Mouse (Mus musculus): ENCODE data around the gene Stk40.

The Stk40 gene

DNA sequence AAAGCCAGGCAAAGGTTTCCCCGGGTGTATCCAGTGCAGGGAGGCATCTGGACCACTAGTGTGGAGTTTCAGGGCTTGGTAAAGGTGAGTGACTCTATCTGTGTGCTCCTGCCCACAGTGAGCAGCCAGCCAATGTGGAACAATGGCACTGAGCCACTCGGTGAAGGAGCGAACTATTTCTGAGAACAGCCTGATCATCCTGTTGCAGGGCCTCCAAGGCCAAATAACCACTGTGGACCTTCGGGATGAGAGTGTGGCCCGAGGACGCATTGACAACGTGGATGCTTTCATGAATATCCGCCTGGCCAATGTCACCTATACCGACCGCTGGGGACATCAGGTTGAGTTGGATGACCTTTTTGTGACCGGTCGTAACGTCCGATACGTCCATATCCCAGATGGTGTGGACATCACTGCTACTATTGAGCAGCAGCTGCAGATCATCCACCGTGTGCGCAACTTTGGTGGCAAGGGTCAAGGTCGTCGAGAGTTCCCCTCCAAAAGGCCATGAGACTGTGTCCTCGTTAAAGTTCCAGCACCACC is 6.0 kb upstream of the Stk40 start:
- DNase-seq (ENCODE audit: extremely low read depth, low read depth) = no peak

DNA sequence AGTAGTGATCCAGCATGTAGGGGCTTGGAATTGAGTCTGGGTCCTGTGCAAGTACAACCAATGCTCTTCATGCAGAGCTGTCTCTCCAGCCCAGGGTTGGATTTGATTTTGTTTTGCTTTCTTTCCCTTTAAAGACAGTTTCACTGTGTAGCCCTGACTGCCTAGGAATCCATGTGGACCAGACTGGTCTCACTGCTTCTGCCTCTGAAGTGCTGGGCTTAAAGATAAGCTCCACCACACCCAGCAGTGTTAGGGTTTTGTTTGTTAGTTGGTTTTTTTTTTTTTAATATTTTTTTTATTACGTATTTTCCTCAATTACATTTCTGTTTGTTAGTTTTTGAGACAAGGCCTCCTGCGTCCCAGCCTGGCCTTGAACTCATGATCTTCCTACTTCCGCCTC is 4.4 kb upstream of the Stk40 start:
- no peak for DNase-seq (ENCODE audit: extremely low read depth, low read depth)

DNA sequence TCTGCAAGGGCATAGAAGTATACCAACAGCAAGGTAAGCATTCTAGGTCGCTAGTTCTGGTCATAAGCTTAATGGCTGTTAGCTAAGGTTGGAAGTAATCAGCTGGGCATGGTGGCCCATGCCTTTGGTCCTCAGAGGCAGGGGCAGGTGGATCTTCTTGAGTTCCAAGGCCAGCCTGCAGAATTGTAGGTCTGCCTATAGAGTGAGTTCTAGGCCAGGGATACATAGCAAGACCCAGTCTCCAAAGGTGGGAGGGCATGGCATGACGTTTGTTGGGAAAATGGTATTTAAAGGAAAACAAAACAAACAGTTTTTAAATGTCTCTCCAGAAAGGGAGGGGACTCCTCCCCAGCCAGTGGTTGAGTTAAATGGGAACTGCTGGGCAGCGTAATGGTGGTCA is 3.0 kb upstream of the Stk40 start:
- no peak for DNase-seq (ENCODE audit: extremely low read depth, low read depth)

DNA sequence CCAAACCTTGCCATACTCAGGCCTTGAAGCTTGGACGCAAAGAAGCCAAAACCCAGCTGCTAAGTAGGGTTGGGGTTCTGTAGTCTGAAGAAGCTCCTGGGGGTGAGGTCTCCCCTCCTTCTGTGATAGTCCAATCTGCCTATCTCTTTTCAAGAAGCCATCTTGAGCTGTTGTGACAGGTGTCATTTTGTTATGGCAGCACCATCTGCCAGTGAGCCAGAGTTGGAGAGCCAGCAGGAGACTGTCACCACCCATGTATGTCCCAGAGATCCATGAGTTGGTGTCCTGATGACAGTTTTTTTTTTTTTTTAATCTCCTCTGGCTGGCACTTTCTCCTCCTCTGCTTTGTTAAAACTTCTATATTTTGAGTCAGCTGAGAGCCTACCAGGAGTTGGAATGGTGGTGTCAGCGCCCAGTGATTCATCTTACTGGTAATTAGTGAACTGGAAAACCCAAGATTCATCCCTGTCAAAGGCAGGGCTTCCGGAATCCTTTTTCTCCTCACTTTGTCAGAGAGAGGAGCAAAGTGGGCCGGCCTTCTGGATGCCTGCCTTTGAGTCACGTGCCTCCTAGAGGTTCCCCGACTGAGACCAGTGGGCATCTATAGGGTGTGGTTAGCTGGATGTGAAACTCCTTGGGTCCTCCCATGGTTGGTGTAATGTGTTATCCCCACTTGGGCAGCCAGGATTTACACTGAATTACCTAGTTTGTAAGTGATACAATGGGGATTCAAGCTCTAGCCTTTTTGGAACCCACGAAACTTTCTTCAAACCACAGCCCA is 1.5 kb upstream of the Stk40 start:
- DNase-seq (ENCODE audit: extremely low read depth, low read depth) = no peak

DNA sequence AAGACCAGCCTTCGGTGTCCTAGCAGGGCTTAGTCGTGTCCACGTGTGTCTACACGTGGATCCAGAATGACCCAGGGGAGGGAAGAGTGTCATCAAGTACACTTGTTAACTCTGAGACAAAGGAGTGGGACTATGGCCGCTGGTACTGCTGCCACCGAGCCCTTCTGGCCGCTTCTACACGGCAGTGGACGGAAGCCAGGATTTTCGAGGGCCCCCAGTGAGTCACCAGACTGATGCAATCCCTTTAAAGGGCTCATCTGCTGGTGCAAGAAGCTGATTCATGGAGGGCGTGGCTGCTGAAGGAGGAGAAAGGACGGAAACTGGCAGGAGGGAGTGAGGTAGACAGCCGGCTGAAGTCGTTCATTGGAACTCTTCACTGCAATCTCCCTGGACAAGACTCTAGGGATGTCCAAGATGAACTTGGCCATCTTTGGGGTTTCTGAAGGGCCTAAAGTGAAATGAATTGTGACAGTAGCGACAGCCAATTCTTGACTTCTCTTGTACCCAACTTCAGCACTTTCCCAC is 638 bp upstream of the Stk40 start:
- peak; percentile 92 for DNase-seq (ENCODE audit: extremely low read depth, low read depth)

DNA sequence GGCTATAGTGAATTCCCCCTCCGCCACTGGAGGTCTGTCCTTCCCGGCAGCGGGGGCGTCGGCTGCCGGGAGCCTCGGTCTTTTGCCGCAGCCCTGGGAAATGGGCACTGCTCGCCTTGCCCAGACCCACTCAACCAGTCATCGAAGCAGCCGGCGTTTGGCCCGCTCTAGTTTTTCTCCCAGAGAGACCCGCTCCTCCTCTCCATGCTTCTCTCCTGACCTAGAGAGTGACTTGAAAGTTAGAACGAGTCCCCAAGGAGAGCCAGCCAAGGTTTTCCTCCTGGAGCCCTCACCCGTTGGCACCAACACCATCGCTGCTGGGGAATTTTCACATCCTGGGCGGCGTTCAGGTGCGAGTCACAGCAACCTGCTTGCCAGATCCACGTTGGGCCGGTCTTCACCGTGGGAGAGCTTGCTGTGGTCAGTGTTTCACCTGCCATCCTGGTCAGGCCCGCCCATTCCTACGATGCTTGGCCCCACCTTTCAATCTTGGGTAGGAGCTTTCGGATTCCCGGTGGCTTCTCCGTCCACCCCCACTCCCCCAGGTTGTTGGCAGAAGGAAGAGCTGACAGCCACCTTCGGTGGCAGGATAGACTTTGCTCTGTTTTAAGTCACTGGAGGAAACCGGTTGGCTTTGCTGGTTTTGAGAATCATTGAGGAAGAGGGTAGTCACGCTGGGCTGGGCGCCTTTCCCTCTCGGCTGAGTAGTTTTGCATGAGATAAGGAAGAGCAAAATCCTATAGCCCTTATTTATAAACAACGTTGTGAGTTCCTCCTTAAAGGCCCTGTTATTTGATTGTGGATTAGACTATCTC is 711 bp downstream of the Stk40 start:
- peak; percentile 56 for DNase-seq (ENCODE audit: extremely low read depth, low read depth)

DNA sequence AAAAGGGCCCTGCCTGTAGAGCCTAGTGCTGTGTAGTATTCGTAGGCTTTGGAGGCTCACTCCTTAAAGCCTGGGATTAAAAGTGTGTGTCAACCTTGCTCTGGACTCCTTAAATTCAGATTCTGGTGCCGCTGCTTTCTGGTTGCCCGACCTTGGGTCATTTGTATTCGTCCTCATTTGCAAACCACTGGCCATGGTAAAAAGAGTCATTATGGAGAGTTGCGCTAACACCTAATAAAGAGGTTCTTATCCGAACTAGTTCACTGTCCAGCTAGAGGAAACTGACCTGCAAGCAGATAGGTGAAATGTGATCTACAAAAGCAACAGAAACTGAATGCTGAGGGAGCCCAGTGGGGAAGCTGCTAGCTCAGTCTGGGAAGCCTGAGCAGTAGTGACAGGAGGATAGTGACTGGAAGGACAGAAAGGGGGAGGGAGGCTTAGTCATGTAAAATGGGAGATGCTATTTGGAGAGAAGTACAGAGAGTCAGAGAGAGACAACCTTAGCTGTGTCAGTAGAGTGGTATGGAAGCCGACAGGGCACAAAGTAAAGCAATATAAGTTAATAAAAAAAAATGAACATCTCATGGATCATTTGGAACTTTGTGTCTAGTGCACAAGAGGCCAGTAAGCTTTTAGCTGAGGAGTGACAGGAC is 1.5 kb downstream of the Stk40 start:
- DNase-seq (ENCODE audit: extremely low read depth, low read depth) = no peak

DNA sequence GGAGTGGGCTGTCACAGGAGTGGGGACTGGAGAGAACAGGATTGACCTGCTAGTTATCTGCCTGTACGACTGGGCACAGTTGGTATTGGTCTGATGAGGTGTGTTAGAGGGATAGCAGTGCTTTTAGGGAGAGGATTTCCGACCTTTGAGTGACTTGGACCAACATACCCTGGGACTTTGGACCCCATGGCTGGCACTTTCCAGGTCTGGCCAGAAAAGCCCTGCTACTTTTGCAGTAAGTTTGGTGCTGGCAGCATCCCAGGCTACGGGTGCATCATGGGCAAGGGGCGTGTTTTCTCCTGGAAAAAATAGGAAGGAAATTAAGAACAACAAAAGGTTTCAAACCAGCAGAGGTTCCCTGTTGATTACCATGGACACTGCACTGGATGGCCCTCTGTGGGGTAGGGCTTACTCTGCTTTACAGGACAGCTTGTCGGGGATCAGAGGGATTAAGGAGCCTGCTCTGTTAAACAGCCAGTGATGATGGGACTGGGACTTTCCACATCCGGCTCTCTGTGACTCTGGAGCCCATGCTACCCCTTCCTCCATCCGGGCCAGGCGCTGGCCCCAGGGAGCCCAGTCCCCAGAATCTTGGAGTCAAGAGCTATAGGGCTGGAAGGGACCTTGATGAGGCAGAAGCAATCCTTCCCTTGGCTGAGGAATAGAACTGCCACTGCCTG is 4.4 kb downstream of the Stk40 start:
- no peak for DNase-seq (ENCODE audit: extremely low read depth, low read depth)

DNA sequence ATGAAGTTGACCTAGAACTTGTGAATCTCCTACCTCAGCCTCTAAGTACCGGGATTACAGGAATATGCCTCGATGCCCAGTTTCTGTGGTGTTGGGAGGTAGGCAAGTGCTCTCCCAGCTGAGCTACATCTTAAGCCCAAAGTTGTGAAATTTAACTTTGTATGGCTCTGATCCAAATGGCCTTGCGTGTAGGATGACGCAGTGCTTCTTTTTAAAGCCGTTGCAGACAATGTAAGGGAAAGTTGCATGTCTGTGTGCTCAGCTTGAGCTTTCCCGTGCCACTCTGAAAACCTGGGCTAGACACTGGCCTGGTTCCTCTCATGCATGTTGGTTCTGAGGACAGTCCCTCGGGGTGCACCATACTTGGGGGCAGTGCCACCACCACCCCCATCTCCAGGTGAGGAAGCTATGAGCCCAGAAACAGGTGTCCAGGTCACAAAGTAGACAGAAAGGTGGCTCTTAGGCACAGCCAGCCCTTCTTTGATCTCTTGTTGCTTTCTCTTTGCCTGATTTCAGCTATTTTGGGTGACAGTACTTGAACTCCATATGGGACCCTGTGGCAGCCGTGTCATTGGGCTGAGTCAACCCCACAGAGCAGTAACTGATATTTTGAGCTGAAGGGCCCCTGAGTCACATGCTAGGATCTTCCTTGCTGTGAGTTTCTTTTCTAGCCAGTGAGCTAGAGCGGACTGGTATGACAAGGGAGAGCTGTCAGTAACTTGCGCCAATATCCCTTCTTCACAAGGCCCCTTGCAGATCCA is 6.0 kb downstream of the Stk40 start:
- DNase-seq (ENCODE audit: extremely low read depth, low read depth) = no peak

DNA sequence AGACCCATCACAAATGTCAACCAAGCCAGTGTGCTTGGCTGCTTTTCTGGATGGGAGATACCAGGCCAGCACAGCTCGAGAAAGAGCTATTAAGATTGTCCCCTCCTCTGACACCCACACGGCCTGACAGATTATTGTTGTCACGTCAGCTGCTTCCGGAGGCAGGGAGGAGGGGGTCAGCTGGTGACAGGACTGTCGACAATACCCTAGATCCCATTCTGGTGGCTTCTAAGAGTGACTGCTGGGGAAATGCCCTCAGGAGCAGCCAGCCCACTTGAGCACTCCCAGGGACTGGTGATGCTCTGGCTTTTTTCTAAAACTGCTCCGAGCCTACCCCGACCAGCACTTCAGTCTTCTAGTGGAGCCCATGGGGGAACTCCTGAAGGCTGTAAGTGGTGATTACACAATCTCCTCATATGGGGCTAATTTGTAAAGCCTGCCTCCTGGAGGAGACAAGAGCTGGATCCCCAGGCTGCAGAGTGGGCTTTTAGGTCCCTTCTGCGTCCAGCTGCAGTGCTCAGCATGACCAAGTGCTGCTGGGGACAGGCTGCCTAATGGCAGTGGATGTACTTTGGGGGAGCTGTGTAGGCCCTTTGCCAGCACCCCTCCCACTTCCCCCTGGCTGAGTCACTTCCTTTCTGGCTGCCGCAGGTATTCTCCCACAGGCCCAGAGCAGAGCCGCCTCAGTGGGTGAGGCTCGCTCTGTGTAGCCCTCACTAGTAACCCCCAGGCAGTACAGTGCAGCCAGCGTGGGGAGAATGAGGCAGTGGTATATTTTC is 6.8 kb downstream of the Stk40 start:
- peak; percentile 75 for DNase-seq (ENCODE audit: extremely low read depth, low read depth)

DNA sequence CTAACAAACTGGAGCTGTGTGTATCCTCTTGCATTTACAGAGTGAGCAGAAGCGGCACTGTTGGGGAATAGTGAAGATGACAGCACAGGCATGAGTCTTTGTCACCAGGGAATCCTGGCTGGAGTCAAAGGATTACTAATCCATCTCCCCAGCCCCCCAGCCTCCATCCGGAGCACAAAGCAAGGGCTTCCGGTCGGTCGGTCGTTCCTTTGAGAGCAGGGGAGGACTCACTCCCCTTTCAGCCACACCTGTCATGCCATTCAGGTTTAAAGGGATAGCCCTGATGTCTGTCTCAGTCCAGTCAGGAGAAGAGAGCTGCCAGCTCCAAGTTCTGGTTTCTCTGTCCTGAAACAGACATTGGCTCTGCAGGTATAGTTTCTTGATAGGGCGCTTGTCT is 7.4 kb downstream of the Stk40 start:
- DNase-seq (ENCODE audit: extremely low read depth, low read depth) = no peak

DNA sequence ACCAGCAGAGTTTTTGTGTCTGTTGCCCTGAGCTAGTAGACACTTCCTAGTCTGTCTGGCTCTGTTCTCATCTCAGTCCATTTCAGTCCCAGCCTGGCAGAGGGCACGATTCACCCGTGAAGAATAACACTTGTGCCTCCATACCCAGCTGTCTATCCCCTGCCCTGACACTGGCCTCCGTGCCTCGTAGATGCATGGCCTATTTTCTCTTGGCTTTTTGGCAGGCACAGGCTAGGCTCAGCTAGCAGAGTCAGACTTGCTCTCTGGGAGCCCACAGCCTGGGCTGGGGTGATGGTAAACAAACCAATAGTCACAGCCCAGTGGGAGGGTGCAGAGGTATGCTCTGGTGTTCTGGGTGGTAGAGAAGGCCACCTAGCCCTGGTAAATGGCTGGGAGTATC is 9.5 kb downstream of the Stk40 start:
- no peak for DNase-seq (ENCODE audit: extremely low read depth, low read depth)

DNA sequence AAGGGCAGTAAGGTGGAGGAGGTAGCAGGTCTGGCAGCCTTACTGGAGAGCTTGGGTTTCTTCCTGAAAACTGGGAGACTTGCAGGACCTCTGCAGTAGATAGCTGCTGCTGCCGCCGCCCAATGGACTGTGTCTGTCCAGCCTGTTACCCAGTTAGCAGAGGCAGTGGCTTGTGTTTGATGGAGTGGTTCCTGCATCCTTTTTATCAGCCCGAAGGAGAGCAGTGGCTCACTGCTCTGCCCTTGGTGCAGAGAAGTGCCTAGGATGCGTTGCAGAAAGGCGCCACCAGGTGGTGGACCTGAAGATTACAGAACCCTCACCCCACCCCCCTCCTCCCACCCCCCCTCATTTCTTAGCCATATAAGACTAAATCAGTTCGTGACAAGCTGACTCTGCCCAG is 10.2 kb downstream of the Stk40 start:
- no peak for DNase-seq (ENCODE audit: extremely low read depth, low read depth)

DNA sequence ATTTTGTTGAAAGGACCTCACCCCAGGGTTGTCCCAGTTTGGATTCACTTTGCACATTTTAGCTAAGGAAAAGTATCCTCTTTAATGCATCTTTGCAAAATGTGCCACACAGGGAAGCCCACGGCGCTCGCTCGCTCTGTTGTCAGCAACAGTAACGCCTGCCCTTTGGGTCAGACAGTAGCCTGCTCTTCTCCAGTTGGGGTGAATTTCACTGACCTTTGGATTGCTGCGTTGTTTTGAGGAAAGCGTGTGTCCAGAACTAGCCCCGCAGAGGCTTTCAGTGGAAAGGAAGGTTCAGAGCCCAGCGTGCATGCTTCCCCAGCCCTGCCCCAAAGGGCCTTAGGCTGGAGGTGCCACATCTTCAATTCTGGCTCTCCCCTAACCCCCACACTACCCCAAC is 11.7 kb downstream of the Stk40 start:
- DNase-seq (ENCODE audit: extremely low read depth, low read depth) = no peak

DNA sequence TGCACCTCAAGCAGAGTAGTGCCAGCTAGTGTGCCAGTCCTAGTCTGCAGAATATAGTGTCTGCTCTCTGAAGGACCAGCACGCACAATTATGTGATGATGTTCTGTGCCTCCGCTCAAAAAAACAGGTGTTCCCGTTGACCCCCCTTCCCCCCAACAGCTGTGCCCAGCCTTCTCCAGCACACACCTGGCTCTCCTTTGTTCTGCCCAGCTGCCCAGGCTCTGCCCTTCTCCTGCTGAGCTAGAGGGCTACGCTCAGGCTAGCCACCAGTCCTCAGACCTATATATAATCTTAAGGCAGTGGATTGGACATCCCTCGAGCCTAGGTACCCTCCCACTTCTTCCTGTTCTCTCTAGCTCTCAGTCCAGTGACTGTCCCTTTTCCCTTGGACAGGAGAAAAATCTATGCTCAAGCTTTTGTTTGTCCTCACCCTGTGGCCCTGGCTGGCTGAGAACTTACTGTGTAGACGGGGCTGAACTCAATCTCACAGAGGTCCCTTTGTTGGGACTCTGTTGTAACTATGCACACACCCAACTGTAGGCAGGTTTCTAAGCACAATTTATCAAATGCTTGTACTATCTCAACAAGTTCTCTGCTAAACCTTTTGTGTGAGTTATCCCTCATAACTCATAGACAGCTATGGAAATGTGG is 12.2 kb downstream of the Stk40 start:
- no peak for DNase-seq (ENCODE audit: extremely low read depth, low read depth)

DNA sequence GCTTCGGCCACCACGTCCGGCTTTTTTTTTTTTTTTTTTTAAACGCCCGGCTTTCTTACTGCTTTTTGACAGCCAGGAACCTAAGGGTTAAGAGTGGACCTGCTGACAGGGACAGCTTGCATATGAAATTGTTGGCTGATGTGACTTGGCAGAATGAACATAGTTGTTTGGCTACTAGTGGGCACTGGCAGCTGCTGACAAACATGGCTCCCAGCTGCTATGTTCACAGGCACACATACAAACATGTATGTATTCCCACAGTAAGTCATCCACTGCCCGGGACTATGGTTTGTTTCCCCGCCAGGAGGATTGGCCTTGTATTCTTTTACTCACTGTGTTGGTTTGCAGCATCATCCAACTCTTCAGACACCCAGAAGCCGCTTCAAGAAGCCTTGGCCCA is 13.4 kb downstream of the Stk40 start:
- no peak for DNase-seq (ENCODE audit: extremely low read depth, low read depth)

DNA sequence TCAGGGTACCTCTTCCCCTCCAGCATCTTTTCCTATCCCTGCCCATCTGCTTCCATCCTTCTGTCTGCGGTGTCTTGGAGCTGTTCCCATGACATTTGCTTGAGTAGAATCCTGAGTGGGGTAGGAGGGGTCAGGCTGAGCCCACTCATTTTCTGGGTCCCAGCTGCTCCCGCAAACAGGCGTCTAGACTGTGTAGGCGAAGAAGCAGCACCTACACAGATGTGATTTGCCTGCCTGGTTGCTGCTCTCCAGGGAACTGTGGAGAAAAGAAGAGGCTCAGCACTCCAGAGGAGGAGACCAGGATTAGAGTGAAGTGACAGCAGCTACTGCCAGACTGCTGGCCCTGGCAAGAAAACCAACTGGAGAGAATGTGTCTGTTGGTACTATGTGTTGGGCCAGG is 14.9 kb downstream of the Stk40 start:
- no peak for DNase-seq (ENCODE audit: extremely low read depth, low read depth)

DNA sequence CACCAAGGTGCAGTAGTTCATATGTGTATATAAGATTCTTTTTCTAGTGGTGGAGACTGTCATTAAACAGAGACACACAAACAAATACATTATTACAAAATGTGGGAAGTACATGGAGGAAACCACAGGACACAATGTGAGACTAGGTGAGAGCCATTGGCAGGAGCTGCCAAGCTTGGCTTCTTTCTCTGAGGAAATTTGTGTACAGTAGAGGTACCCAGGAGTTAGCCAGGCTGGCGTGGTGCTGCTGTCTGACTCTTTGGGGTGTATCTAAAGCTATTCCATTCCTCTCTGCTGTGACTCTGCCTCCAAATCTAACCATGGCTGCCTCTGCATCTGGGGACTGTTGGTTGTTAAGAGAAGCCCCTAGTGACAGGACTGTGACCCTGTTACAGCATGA is 15.3 kb downstream of the Stk40 start:
- no peak for DNase-seq (ENCODE audit: extremely low read depth, low read depth)

DNA sequence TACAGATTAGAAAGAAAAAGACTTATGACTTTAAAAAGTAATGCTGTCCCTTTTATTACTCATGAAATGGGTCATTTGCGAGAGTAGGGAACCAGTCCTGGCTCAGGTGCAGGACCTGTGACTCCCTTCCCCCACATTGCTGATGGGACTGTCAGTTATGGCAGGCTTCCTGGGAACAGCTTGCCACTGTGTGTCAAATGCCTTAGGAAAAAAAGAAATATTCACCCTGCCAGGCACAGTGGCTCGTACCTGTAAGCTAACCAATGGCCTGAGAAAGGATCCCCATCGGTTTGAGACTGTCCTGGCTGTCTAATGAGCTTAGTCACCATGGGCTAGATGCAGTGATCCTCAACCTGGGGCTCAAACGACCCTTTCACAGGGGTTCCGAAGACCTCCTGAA is 16.3 kb downstream of the Stk40 start:
- DNase-seq (ENCODE audit: extremely low read depth, low read depth) = no peak

Data from MEL-GATA-1-ER (cell line).